Mouse (Mus musculus) heart, postnatal 0 days (tissue): ENCODE measurements around the gene Snx1. TPM values are rescaled to one million over a fixed set of nuclear protein-coding genes. Genes with fewer than 3 reads are reported as not detected.

ENCODE experiments used
- ATAC-seq: fragments of 200-750 bp; cut with Nextera tagmentation; 2 replicates; pipeline ENCODE4 v1.8.0; 2017; ENCODE audit warnings: low read depth, moderate number of reproducible peaks, moderate library complexity; ENCODE audit not compliant: insufficient read depth
- DNase-seq: peaks from one replicate; pipeline ENCODE4 v3.0.0-alpha.2; 2016; ENCODE audit warnings: low spot score
- H3K27ac ChIP-seq: fragments of 300-500 bp; sonication (generic); 2 replicates; pipeline ENCODE4 v1.5.1; 2014; ENCODE audit warnings: low read depth, mild to moderate bottlenecking
- H3K27me3 ChIP-seq: fragments of 300-500 bp; sonication (generic); 2 replicates; pipeline ENCODE4 v1.6.1; 2014; ENCODE audit warnings: low read length, mixed read lengths; ENCODE audit not compliant: control insufficient read depth, insufficient read depth
- H3K36me3 ChIP-seq: fragments of 300-500 bp; sonication (generic); replicated peaks from 2 replicates; pipeline ENCODE4 v1.6.1; 2014; ENCODE audit warnings: low read length, mixed read lengths; ENCODE audit not compliant: control insufficient read depth, insufficient read depth
- H3K4me1 ChIP-seq: fragments of 300-500 bp; sonication (generic); 2 replicates; pipeline ENCODE4 v1.6.1; 2014; ENCODE audit warnings: antibody characterized with exemption; ENCODE audit not compliant: control insufficient read depth, insufficient read depth
- H3K4me2 ChIP-seq: fragments of 300-500 bp; sonication (generic); 2 replicates; pipeline ENCODE4 v1.6.1; 2014; ENCODE audit warnings: low read depth, mild to moderate bottlenecking, low read length, moderate library complexity
- H3K4me3 ChIP-seq: fragments of 300-500 bp; sonication (generic); 2 replicates; pipeline ENCODE4 v1.5.1; 2014; ENCODE audit warnings: low read depth, low read length
- H3K9ac ChIP-seq: fragments of 300-500 bp; sonication (generic); replicated peaks from 2 replicates; pipeline ENCODE4 v1.6.1; 2014; ENCODE audit warnings: low read depth, low read length, mixed read lengths
- H3K9me3 ChIP-seq: fragments of 300-500 bp; sonication (generic); replicated peaks from 2 replicates; pipeline ENCODE4 v1.6.1; 2016; ENCODE audit warnings: low read length; ENCODE audit not compliant: control insufficient read depth
- CTCF ChIP-seq: IDR thresholded peaks from 2 replicates; pipeline ENCODE4 v1.5.1; 2016; ENCODE audit warnings: antibody characterized with exemption, control low read depth, low read depth
- EP300 ChIP-seq: IDR thresholded peaks from 2 replicates; pipeline ENCODE4 v1.6.1; 2016; ENCODE audit warnings: antibody characterized with exemption, low read depth
- WGBS: fragments of 180-500 bp; shearing (Covaris S2); extraction: QIAGEN DNeasy Blood & Tissue Kit; methylation state at CpG from one replicate; pipeline ENCODE4 v1.1.7; 2014; 5-methylcytosine and 5-hydroxymethylcytosine counted together
- polyA plus RNA-seq: library from polyadenylated mRNA; unstranded; fragments of >200 nt; fragmentation: Nextera tagmentation; extraction: Ambion mirVana; gene quantifications from 2 replicates; pipeline ENCODE4 v1.2.1, GENCODE M21; 2015
- total RNA-seq: library from RNA; depleted of rRNA; stranded (reverse); fragments of >200 nt; gene quantifications from 2 replicates; pipeline ENCODE4 v1.2.3, GENCODE M21; 2014; ENCODE audit warnings: low replicate concordance

Snx1 gene
- total and polyA plus RNA-seq, 2 experiments from 2014 or later: 44.6 to 63.4 TPM

DNA sequence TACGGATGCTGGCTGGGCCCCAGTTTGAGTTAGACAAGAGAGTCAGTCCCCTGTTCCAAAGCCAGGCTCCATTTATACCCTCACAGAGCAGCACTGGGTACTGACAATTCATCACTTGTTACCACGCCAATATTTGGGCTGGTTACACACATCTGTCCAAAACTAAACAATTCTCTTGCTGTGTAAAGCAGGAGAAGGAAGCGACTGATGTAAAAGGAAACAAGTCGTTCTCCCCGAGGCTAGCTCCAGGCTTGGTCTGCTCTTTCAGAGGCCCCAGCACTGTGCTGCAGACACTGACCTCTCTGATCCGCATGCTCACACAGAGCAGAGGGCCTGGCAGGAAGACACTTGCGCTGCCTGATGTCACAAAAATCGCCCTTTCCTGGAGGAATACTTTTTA lies 24.8 kb downstream of the Snx1 start:
- no peaks in the 10 kb centered on the region for H3K4me1 ChIP-seq
- no peak overlapping the region for H3K27ac ChIP-seq
- WGBS: 91% methylated on average over 8 of the region's 8 CpGs
- no peaks in the 10 kb centered on the region for H3K27me3 ChIP-seq
- H3K4me2 ChIP-seq: no peak overlapping the region
- H3K36me3 ChIP-seq: peaks cover 79% of the 10 kb centered on the region
- ATAC-seq (no peak), DNase-seq (no peak)
- no peak overlapping the region for H3K4me3 ChIP-seq
- TF ChIP-seq CTCF (no peak), EP300 (no peak)
- no peaks in the 10 kb centered on the region for H3K9me3 ChIP-seq
- H3K9ac ChIP-seq: no peak overlapping the region

DNA sequence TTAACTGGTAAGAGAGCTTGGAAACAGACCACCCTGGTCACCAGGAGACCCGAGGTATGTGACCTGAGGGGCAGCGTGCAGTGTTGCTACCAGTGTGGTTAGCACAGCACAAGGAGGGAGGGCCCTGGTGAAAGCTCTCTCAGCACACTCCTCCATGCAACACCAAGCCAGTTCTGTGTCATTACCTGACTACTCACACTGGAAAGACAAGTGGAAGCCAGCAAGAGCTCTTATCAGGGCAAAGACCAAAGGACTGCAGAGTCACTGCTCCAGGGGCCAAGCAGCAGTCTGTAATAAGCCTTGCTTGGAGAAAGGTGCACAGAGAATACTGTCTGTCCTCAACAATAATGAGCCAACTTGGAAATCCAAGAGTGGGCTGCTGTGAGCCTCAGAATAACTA lies 33.7 kb downstream of the Snx1 start:
- WGBS: 45% methylated on average over 2 of the region's 2 CpGs
- peaks cover 95% of the 10 kb centered on the region for H3K36me3 ChIP-seq

DNA sequence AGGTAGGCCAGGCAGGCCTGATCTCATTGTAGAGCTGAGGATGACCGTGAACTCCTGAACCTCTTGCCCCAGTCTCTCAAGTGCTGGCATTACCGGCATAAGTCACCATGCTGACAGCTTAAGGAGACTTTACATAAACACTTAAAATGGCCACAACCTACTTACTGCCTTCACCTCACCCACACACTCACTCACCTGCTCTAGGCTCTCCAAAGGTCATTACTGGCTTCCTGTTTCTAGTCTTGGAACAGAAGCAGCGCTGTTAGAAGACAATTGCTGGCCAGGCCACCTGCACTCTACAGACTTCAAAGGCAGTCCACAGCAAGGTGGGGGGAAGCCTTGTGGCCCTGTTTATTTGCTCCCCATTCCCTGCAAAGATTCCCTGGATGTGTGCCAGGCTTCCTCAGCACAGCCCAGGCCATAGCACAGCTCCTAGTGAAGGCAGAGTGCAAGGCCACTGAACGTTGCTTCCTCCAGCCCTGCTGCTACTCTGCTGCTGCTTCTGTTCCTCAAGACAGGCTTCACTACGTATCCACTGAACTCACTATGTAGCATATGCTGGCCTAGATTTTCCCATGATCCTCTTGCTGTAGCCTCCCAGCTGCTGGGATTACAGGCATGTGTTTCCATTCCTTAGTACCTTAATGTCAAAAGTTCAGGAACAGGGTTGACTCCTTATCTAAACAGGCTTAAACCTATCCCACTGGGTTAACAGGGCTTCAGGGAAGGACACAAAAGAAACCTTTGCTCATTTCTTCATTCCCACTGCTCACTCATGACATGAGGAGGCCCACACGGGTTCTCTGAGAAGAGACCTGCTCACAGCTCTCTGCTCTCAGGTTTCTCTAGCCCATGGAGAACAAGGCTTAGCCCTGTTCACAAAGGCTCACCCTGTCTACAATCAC lies 34.8 kb downstream of the Snx1 start:
- no peak for ATAC-seq
- TF ChIP-seq CTCF (no peak), EP300 (no peak)

More for the DNA sequence above, 33.7 kb downstream of the Snx1 start:
- no peak overlapping the region for H3K4me3 ChIP-seq
- no peak for DNase-seq
- H3K4me2 ChIP-seq: no peak overlapping the region
- no peaks in the 10 kb centered on the region for H3K27me3 ChIP-seq
- H3K9me3 ChIP-seq: no peaks in the 10 kb centered on the region
- TF ChIP-seq CTCF: no peak
- TF ChIP-seq EP300: no peak
- H3K9ac ChIP-seq: no peak overlapping the region
- no peak overlapping the region for H3K27ac ChIP-seq
- no peak for ATAC-seq
- no peaks in the 10 kb centered on the region for H3K4me1 ChIP-seq

DNA sequence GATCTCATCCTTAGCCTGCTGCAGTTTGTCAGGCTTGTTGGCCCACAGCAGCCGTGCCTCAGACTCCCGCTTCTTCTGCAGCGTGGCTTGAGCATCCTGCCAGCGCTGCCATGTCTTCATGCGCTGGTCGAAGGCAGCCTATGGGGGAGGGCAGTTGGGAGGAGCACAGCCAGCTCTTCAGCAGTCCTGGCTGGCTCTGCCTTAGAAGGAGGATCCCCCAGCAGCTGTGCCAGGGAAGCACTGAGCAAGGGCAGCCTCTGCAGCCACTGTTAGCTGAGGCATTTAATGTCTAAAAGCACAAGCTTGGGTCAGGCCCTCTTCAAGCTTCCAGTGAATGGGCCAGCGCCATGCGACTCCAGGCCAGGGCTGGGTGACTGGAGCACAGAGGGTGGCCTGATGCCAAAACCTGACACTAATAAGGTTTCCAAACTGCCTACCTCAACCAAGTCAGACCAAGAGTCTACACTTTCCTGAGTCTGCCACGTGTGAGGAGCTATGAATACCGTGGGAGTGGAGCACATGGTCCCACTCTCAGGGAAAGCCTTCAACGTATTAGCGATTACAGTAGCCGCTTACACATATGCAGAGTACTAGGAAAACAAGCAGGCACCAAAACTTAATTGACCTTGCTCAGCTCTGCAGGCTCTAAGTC lies 35.7 kb downstream of the Snx1 start:
- Histone ChIP-seq H3K4me1 (no peaks in the 10 kb centered on the region), H3K27ac (no peak overlapping the region), H3K9me3 (no peaks in the 10 kb centered on the region), H3K4me3 (no peak overlapping the region), H3K36me3 (peaks cover 87% of the 10 kb centered on the region), H3K4me2 (no peak overlapping the region), H3K27me3 (no peaks in the 10 kb centered on the region), H3K9ac (no peak overlapping the region)
- 84% methylated on average over 13 of the region's 13 CpGs for WGBS
- ATAC-seq (no peak), DNase-seq (no peak)
- TF ChIP-seq EP300: no peak

More for the DNA sequence above, 34.8 kb downstream of the Snx1 start:
- no peaks in the 10 kb centered on the region for H3K27me3 ChIP-seq
- H3K9ac ChIP-seq: no peak overlapping the region
- DNase-seq: no peak
- H3K4me2 ChIP-seq: no peak overlapping the region
- H3K4me3 ChIP-seq: no peak overlapping the region
- 59% methylated on average over 6 of the region's 6 CpGs for WGBS
- H3K4me1 ChIP-seq: no peaks in the 10 kb centered on the region
- H3K36me3 ChIP-seq: peaks cover 92% of the 10 kb centered on the region
- H3K27ac ChIP-seq: no peak overlapping the region
- H3K9me3 ChIP-seq: no peaks in the 10 kb centered on the region

DNA sequence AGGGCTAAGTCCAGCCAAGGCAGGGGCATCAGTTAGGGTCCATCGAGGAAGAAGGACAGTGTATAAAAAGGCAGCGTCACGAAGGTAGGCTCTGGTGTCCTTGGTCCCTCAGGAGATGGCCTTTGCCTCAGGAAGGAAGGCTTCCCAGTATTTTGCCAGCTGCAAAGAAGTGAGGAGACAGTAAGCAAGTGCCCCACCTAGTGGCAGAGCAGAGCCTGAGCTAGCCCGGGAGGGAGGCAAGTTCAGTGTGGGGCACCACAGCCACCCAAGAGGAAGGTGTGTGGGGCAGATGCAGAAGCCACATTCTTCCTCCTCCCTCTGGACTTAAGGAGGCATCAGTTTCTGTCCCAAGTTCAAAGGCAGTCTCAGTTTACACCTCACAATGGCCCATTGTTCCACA lies 38.0 kb downstream of the Snx1 start:
- ATAC-seq (0 out of 2 replicates have a peak, but pooled peaks have one; percentile 27), DNase-seq (peak; percentile 52)
- peaks cover 64% of the 10 kb centered on the region for H3K36me3 ChIP-seq
- H3K4me3 ChIP-seq: no peak overlapping the region
- no peak overlapping the region for H3K4me2 ChIP-seq
- WGBS: 47% methylated on average over 4 of the region's 4 CpGs
- H3K9me3 ChIP-seq: no peaks in the 10 kb centered on the region
- H3K4me1 ChIP-seq: no peaks in the 10 kb centered on the region
- H3K27me3 ChIP-seq: no peaks in the 10 kb centered on the region
- peak; percentile 64 for TF ChIP-seq CTCF
- no peak for TF ChIP-seq EP300
- no peak overlapping the region for H3K9ac ChIP-seq
- H3K27ac ChIP-seq: no peak overlapping the region
